13 mouse cellular contexts compared by ENCODE assay signal in the genomic region with DNA sequence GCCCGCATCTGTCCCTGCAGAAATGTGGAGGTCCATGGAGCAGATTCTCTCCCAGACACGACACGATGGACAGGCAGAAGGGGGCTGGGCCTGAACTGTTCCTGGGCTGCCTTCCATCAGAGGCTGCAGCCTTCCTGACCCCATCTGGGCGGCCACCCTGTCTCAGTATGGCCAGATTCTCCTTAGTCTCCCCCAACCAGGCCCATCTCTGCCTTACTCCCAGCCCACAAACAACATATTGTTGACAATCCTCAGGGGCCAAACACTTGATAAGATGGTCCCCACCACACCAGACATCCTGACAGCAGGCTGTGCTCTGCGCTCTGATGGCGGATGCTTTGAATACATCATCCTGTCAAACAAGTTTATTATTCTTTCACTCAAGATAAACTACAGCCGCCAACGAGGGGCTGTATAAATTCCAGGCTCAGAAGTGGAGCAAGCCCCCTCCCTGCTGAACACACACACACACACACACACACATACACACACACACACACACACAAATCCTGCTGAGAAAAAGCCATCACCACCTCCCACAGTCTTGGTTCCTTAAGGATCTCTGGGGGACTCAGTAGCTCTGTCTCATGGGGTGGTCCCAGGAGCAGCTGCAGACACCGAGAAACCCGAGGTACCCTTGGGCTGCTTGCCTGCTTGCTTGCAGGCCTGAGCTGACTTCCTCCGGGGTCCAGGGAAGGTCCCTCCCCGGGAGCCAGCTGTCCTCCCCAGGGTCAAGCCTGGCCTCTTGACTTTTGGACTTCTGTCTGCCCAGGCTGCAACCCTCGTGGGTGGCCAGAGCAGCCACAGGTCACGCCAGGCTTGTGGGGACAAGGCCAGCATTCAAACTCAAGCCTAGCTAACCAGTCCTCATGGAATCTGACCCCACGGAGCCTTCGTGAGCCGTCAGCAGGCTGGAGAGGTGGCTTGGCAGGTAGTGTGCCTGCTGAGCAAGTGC.
A peak's percentile ranks its signal among the peaks of the same experiment; 100 is the strongest.
DNase-seq lines count a peak whose midpoint lies in the region; ATAC-seq and TF ChIP-seq lines count a peak whose summit lies in the region.
"Had no signal": no experiment of that assay in that cellular context is flagged by ENCODE, and none has a peak within 500 bp of the region (broad histone marks: within the 10 kb centered on the region; RNA-seq: fewer than 3 reads in every experiment).

No protein-coding gene starts in this region.

- peak; percentile 29 to 53 for DNase-seq in adrenal gland, adult (ENCODE audit: inconsistent age in 2 of 2, low spot score in 1 of 2)
- no peak for DNase-seq in adrenal gland, postnatal 36 days
- DNase-seq in lung, adult 2 months: no peak
- DNase-seq in kidney, adult 2 months: peak; percentile 95
- no peak for DNase-seq in retina, embryonic 14.5 days (ENCODE audit: low spot score)
- DNase-seq: adrenal gland, postnatal 10 days; cerebellum, adult 11 months; right cerebral cortex, postnatal 4 days had no signal

- peak; percentile 43 for ATAC-seq in lung, embryonic 16.5 days (ENCODE audit: low read depth)
- ATAC-seq in limb, embryonic 12.5 days (ENCODE audit: insufficient number of reproducible peaks, insufficient read depth, low FRiP score, low TSS enrichment, low read depth): no peak
- ATAC-seq in forebrain, embryonic 12.5 days (ENCODE audit: low FRiP score): no peak
- ATAC-seq: forebrain, embryonic 16.5 days had no signal

- H3K9ac ChIP-seq in lung, embryonic 16.5 days (ENCODE audit: low read length): no peak overlapping the region
- H3K9ac ChIP-seq in limb, embryonic 12.5 days (replicated peaks): peak overlapping the region; percentile 5; the same call in 1 of the 2 replicates
- no peak overlapping the region for H3K9ac ChIP-seq in forebrain, embryonic 12.5 days

- H3K4me2 ChIP-seq in lung, embryonic 16.5 days (ENCODE audit: low read depth, low read length): no peak overlapping the region
- no peak overlapping the region for H3K4me2 ChIP-seq in limb, embryonic 12.5 days
- no peak overlapping the region for H3K4me2 ChIP-seq in forebrain, embryonic 12.5 days

- TF ChIP-seq POLR2A in lung, adult 2 months (IDR thresholded peaks at IDR 0.05; ENCODE audit: borderline replicate concordance, extremely low read depth, low read depth, low read length): no peak
- no peak for TF ChIP-seq POLR2A in kidney, adult 2 months (IDR thresholded peaks at IDR 0.05; ENCODE audit: low read depth, low read length)

- peaks cover 9% of the 10 kb centered on the region for H3K27me3 ChIP-seq in lung, embryonic 16.5 days (ENCODE audit: control insufficient read depth, insufficient read depth, low read depth, low read length)
- no peaks in the 10 kb centered on the region for H3K27me3 ChIP-seq in kidney, adult 2 months (replicated peaks; ENCODE audit: control insufficient read depth, insufficient read depth, low read length)
- H3K27me3 ChIP-seq in limb, embryonic 12.5 days: peaks cover 20% of the 10 kb centered on the region
- peaks cover 25% of the 10 kb centered on the region for H3K27me3 ChIP-seq in forebrain, embryonic 12.5 days

- peaks cover 51% of the 10 kb centered on the region for H3K4me1 ChIP-seq in lung, embryonic 16.5 days (replicated peaks; ENCODE audit: control insufficient read depth, insufficient read depth, low read length)
- peaks cover 6% of the 10 kb centered on the region for H3K4me1 ChIP-seq in lung, adult 2 months (ENCODE audit: control insufficient read depth, insufficient read depth, low read length)
- H3K4me1 ChIP-seq in kidney, adult 2 months (ENCODE audit: control insufficient read depth, insufficient read depth, low read length): peaks cover 65% of the 10 kb centered on the region
- peaks cover 69% of the 10 kb centered on the region for H3K4me1 ChIP-seq in limb, embryonic 12.5 days (replicated peaks)
- peaks cover 59% of the 10 kb centered on the region for H3K4me1 ChIP-seq in forebrain, embryonic 12.5 days

- TF ChIP-seq CTCF in lung, adult 2 months (IDR thresholded peaks at IDR 0.05; ENCODE audit: insufficient read depth, low read length): no peak
- no peak for TF ChIP-seq CTCF in kidney, adult 2 months (conservative IDR thresholded peaks at IDR 0.05; ENCODE audit: insufficient read depth, insufficient read length, low read depth, low read length)

- no peaks in the 10 kb centered on the region for H3K9me3 ChIP-seq in lung, embryonic 16.5 days (ENCODE audit: control insufficient read depth, low read length)
- no peaks in the 10 kb centered on the region for H3K9me3 ChIP-seq in limb, embryonic 12.5 days
- H3K9me3 ChIP-seq in forebrain, embryonic 12.5 days: no peaks in the 10 kb centered on the region

- no peak overlapping the region for H3K4me3 ChIP-seq in lung, embryonic 16.5 days (ENCODE audit: low read length)
- no peak overlapping the region for H3K4me3 ChIP-seq in lung, adult 2 months (replicated peaks; ENCODE audit: extremely low read depth, low read depth, low read length)
- H3K4me3 ChIP-seq in kidney, adult 2 months (ENCODE audit: insufficient read depth, low read depth, low read length): no peak overlapping the region
- H3K4me3 ChIP-seq in limb, embryonic 12.5 days (replicated peaks): no peak overlapping the region
- no peak overlapping the region for H3K4me3 ChIP-seq in forebrain, embryonic 12.5 days (replicated peaks)
- H3K4me3 ChIP-seq: megakaryocyte, embryonic 14.5 days had no signal

- no peaks in the 10 kb centered on the region for H3K36me3 ChIP-seq in lung, embryonic 16.5 days (ENCODE audit: control insufficient read depth, insufficient read depth, low read length)
- H3K36me3 ChIP-seq in kidney, adult 2 months (ENCODE audit: control insufficient read depth, insufficient read depth, low read length): no peaks in the 10 kb centered on the region
- H3K36me3 ChIP-seq in limb, embryonic 12.5 days: no peaks in the 10 kb centered on the region
- no peaks in the 10 kb centered on the region for H3K36me3 ChIP-seq in forebrain, embryonic 12.5 days (replicated peaks)

- 36% methylated on average over 17 of the region's 17 CpGs for WGBS in lung, embryonic 16.5 days
- WGBS in lung, adult 2 months: 48% methylated on average over 17 of the region's 17 CpGs
- WGBS in kidney, adult 2 months: 53% methylated on average over 17 of the region's 17 CpGs
- 47% methylated on average over 17 of the region's 17 CpGs for WGBS in limb, embryonic 12.5 days
- 67% methylated on average over 17 of the region's 17 CpGs for WGBS in forebrain, embryonic 12.5 days

- peak overlapping the region; percentile 62; the same call in 1 of the 2 replicates for H3K27ac ChIP-seq in lung, embryonic 16.5 days (ENCODE audit: low read length)
- peak overlapping the region; percentile 79 for H3K27ac ChIP-seq in kidney, adult 2 months (ENCODE audit: insufficient read depth, low read depth, low read length)
- H3K27ac ChIP-seq in limb, embryonic 12.5 days: peak overlapping the region; percentile 59; the same call in 1 of the 2 replicates
- H3K27ac ChIP-seq in forebrain, embryonic 12.5 days: no peak overlapping the region

Comparison
In these comparisons a context has a peak if more than half of its experiments do, and no peak if none do; other contexts are left out.
1. DNase-seq: peak in adrenal gland, adult (2 of 2) and kidney, adult 2 months (single experiment); none in adrenal gland, postnatal 36 days (0 of 2), lung, adult 2 months (single experiment) and retina, embryonic 14.5 days (single experiment).